Mouse (Mus musculus): Measurements from ENCODE around the gene Olfr569. TPM values are rescaled to one million over a fixed set of nuclear protein-coding genes. Genes with fewer than 3 reads are reported as not detected.

Gene Olfr569
- polyA plus RNA-seq (2012; ENCODE audit: low replicate concordance) = not detected in 2 replicates

GRCm38 (mm10) chr7:102890782-102891181, at the start of gene Olfr569:
Gene Olfr569, minus strand, starts transcription at chr7:102890882.

GRCm38 (mm10) chr7:102924109-102924508, 33.4 kb upstream of the Olfr569 start, which contains the start of gene Olfr572:
Gene Olfr572, plus strand, starts transcription at chr7:102924409.

DNA sequence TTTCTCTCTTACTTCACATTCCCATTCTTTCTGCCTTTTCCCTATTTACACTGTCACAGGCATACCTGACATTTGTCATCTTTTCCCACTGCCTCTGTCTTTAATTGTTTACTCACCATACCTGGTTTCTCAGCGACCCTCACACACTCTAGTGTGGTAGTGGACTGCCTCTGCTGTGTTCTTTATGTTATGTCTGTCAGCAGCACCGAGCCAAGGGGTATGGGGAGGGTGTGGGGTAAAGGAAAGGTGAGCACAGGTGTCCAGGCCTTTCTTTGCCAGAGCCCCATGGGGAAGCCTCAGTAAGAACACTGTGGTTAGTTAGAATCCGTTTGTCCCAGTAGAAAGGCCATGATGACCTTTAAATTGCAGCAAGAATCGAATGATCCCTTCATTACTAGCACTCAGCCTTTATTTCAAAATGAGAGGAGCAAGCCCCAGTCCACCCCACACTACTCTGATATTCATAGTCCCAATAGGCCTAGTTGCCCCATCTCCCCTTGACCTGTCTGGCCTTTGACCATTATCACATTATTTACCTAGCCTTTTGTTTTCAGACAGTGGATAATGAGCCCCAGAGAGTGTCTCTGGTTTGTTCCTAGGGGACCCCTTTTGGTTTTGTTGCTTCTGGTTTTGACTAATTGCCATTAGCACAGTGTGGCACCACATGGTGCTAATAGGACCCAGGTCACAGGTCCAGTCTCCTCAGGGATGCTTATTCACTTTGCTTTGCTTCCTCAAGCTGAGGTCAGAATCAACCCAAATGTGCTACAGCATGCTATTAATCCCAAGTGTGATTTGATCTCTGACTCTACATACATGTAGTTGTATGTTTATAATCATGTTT, 26.6 kb upstream of the Olfr569 start, which contains the start of gene Olfr571:
Gene Olfr571, minus strand, starts transcription at position 505 of the 844 bp plus-strand sequence.

DNA sequence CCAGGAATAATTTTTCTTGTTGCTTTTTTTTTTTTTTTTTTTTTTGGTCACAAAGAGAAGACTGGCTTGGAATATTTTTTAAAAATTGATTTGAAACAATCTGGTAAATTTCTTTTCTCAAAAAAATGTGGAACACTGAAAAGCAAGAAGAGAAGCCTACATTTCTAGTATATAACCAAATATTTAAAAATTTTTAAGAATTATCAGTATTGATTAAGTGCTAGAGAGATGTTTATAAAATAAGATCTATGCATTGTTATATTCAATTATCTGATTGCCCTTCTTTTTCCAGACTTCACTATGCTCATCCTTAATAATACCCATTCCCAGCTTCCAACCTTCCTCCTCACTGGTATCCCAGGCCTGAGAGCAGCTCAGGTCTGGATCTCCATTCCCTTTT, 13.9 kb downstream of the Olfr569 start, which contains the start of gene Olfr568:
Gene Olfr568, plus strand, starts transcription at position 301 of the 400 bp plus-strand sequence.

GRCm38 (mm10) chr7:102858665-102859064, 32.0 kb downstream of the Olfr569 start, which contains the start of gene Olfr566:
Gene Olfr566, minus strand, starts transcription at chr7:102858765.

Other genes starting within 250 kb of the Olfr569 start
- gene Olfr555, start 232.1 kb downstream of the Olfr569 start, polyA plus RNA-seq (2012; ENCODE audit: low replicate concordance) = not detected in 2 replicates
- gene Olfr556, start 226.0 kb downstream of the Olfr569 start, polyA plus RNA-seq (2012; ENCODE audit: low replicate concordance) = not detected in 2 replicates
- 5.2 and 5.8 TPM in 2 replicates for gene Trim68, start 203.6 kb downstream of the Olfr569 start, polyA plus RNA-seq (2012; ENCODE audit: low replicate concordance)
- not detected in 2 replicates for gene Olfr557, start 195.0 kb downstream of the Olfr569 start, polyA plus RNA-seq (2012; ENCODE audit: low replicate concordance)
- gene Olfr558, start 188.7 kb downstream of the Olfr569 start, polyA plus RNA-seq (2012; ENCODE audit: low replicate concordance) = not detected in 2 replicates
- not detected in 2 replicates for gene Olfr33, start 171.8 kb downstream of the Olfr569 start, polyA plus RNA-seq (2012; ENCODE audit: low replicate concordance)
- not detected in 2 replicates for gene Olfr559, start 163.4 kb downstream of the Olfr569 start, polyA plus RNA-seq (2012; ENCODE audit: low replicate concordance)
- not detected in 2 replicates for gene Olfr560, start 131.5 kb downstream of the Olfr569 start, polyA plus RNA-seq (2012; ENCODE audit: low replicate concordance)
- gene Olfr78, start 131.4 kb downstream of the Olfr569 start, polyA plus RNA-seq (2012; ENCODE audit: low replicate concordance) = not detected in 2 replicates
- gene Olfr561, start 119.7 kb downstream of the Olfr569 start, polyA plus RNA-seq (2012; ENCODE audit: low replicate concordance) = not detected in 2 replicates
- gene Olfr564, start 87.4 kb downstream of the Olfr569 start, polyA plus RNA-seq (2012; ENCODE audit: low replicate concordance) = not detected in 2 replicates
- not detected in 2 replicates for gene Olfr566, start 32.1 kb downstream of the Olfr569 start, polyA plus RNA-seq (2012; ENCODE audit: low replicate concordance)
- not detected in 2 replicates for gene Olfr568, start 13.8 kb downstream of the Olfr569 start, polyA plus RNA-seq (2012; ENCODE audit: low replicate concordance)
- gene Olfr570, start 3.7 kb upstream of the Olfr569 start, polyA plus RNA-seq (2012; ENCODE audit: low replicate concordance) = not detected in 2 replicates
- gene Olfr571, start 26.7 kb upstream of the Olfr569 start, polyA plus RNA-seq (2012; ENCODE audit: low replicate concordance) = not detected in 2 replicates
- not detected in 2 replicates for gene Olfr572, start 33.5 kb upstream of the Olfr569 start, polyA plus RNA-seq (2012; ENCODE audit: low replicate concordance)
- not detected in 2 replicates for gene Olfr573-ps1, start 51.7 kb upstream of the Olfr569 start, polyA plus RNA-seq (2012; ENCODE audit: low replicate concordance)
- gene Olfr574, start 57.6 kb upstream of the Olfr569 start, polyA plus RNA-seq (2012; ENCODE audit: low replicate concordance) = not detected in 2 replicates
- gene Olfr575, start 67.9 kb upstream of the Olfr569 start, polyA plus RNA-seq (2012; ENCODE audit: low replicate concordance) = not detected in 2 replicates
- gene Olfr576, start 71.8 kb upstream of the Olfr569 start, polyA plus RNA-seq (2012; ENCODE audit: low replicate concordance) = not detected in 2 replicates
- gene Olfr577, start 85.1 kb upstream of the Olfr569 start, polyA plus RNA-seq (2012; ENCODE audit: low replicate concordance) = not detected in 2 replicates
- not detected in 2 replicates for gene Olfr578, start 98.4 kb upstream of the Olfr569 start, polyA plus RNA-seq (2012; ENCODE audit: low replicate concordance)
- not detected in 2 replicates for gene Olfr582, start 147.1 kb upstream of the Olfr569 start, polyA plus RNA-seq (2012; ENCODE audit: low replicate concordance)
- gene Olfr583, start 160.4 kb upstream of the Olfr569 start, polyA plus RNA-seq (2012; ENCODE audit: low replicate concordance) = not detected in 2 replicates
- not detected in 2 replicates for gene Olfr584, start 191.0 kb upstream of the Olfr569 start, polyA plus RNA-seq (2012; ENCODE audit: low replicate concordance)
- gene Olfr585, start 206.8 kb upstream of the Olfr569 start, polyA plus RNA-seq (2012; ENCODE audit: low replicate concordance) = not detected in 2 replicates
- gene Olfr586, start 234.8 kb upstream of the Olfr569 start, polyA plus RNA-seq (2012; ENCODE audit: low replicate concordance) = not detected in 2 replicates
- gene Olfr588-ps1, start 250.0 kb upstream of the Olfr569 start, polyA plus RNA-seq (2012; ENCODE audit: low replicate concordance) = not detected in 2 replicates